Mouse (Mus musculus): ENCODE data around the gene Tnfsf11.

Tnfsf11 gene

DNA sequence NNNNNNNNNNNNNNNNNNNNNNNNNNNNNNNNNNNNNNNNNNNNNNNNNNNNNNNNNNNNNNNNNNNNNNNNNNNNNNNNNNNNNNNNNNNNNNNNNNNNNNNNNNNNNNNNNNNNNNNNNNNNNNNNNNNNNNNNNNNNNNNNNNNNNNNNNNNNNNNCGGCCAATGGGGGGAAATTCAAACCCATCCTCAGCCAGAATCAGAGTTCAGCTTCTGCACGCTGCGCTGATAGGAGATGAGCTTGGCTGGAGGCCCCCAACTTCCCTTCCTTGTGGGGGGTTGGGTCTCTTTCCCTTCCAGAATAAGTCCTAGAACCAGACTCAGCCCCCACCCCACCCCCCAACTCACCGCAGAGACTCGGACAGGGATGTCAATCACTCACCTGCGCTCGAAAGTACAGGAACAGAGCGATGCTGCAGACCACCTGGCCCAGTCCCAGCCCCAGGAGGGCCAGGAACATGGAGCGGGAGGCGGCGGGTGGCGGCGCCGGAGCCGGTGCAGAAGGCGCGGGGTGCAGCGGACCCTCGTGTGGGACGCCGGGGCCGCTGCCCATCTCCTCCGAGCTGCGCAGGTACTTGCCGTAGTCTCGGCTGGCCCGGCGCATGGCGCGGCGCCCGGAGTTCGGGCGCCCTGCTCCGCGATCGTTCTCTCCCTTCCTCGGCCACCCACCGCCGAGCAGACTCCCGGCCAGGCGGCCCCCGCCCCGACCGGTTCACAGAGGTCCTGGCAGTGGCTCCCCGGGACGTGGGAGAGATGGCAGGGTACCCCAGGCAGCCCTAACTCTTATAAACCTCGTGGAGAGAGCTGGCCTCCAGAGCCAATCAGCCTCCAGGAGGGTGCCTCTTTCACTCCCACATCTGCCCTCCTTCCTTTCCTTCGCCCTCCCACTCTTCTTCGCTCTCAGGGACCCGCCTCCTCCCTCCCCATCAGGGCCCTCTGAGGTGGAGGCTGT is at the start of gene Tnfsf11:
TSS of gene Tnfsf11 (minus strand) at position 758 of the 952 bp plus-strand sequence.
- DNase-seq (ENCODE audit: low spot score) = no peak

DNA sequence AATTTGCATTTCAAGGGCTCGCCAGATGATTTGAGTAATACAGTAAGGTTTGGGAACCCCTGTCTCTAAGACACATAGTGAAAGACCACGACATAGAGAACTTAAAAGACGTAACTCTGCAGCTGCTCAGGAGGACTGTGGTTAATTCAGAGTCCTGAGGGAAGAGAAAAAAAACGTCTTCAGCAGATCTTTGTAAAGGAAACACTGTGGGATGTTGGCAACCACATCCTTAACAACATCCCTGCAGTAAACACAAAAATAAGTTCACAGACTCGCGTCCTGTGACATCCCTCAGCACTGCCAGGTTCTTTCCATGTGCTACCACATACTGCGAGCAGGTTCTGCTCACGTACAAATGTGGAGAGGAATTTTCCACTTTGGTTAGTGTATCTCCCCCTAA is 48.9 kb upstream of the Tnfsf11 start:
- DNase-seq (ENCODE audit: low spot score) = no peak

DNA sequence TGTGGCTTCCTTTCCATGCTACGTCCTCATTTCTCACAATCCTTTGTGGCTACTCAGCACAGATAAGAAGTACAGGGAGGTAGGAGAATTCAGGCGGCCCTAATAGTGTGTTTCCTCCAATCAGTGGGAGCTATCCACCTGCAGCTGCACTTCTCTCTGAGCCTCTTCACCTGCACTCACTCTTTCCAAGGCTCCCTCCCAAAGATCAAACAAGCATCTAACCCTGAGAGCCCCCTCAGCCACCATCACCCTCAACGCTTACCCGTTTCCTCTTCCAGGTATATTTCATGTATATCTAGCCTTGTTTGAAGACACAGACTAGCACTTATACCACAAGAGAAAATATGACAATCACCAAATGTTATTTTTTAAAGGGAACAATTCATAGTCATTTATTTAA is 47.5 kb upstream of the Tnfsf11 start:
- no peak for DNase-seq (ENCODE audit: low spot score)

DNA sequence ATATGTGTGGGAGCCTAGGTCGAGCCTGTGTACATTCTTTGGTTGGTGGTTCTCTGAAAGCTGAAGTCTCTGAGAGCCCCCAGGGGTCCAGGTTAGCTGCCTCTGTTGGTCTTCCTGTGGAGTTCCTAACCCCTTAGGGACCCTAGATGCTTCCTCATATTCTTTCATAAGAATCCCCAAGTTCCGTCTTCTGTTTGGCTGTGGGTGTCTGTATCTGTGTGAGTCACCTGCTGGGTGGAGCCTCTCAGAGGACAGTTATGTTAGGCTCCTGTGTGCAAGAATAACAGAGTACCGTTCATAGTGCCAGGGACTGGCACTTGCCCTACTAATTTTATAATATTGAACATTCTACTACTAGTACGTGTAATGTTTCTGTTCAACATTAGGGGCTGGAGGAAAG is 45.0 kb upstream of the Tnfsf11 start:
- DNase-seq (ENCODE audit: low spot score) = no peak

DNA sequence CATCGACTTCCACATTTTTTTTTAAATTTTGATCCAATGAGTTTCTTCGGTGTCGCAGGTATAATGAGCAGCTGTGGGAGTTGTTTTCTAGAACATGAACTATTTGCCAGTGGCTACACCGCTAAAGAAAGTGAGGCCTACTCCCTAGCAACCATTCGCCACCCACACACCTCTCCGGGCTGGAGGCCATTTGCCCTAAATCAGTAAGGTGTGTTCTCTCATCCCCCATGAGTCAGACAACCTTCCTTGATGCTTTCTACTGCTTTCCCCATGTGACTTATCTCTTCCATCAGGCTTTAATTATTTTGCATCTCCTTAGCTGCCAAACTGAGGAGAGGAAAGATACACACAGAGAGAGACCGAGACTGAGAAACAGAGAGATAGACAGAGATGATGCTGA is 43.7 kb upstream of the Tnfsf11 start:
- DNase-seq (ENCODE audit: low spot score) = no peak

DNA sequence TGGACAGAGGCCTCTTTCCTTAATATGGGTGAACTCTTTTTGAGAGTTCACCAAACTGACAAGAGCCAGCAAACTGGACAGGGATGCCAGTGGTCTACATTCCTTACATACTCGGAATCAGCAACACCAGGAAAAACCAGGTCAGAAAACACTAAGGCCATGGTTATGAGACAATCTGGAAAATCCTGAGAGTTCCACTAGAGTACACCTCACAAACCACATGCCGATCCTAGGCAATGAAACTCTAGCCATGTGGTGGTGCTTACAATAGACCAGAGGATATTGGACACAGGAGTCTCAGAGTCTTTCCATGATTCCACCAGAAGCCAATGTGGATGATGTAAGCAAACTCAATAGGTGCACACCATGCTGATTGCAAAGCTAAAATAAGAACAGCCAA is 39.9 kb upstream of the Tnfsf11 start:
- DNase-seq (ENCODE audit: low spot score) = no peak

DNA sequence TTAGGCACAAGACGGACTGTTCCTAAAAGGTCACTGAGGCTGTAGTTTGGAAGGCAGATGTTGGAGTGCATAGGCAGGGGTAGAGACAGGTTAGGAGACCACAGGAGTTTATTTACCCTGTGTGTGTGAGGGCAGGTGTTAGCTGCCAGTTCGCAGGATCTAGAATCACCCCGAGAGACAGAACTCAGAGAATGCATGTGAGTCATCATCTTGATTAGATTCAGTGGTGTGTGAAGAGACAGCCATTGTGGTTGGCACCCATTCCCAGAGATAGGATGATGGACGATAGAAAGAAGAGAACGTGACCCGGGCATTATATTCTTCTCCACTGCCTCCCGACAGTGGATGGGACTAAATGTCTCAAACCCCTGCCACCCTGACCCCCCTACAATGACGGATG is 35.2 kb upstream of the Tnfsf11 start:
- no peak for DNase-seq (ENCODE audit: low spot score)

DNA sequence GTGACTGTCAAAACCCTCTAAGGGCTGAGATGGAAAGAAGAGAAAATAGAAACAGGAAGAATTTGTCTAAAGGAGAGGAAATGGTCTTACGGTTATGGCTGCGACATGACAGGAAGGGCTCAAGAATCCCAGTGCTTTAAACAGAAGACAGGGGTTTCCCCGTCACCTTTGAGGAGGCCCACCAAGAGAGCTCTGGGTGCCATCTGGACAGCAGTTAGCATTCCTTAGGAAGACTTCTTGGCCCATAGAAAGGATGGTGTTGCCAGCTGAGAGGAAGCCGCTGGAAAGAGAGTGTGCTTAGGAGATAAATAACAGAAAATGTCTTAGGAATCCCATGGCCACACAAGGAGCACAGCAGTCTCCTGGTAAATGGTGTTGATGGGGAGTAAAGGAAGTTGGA is 34.3 kb upstream of the Tnfsf11 start:
- no peak for DNase-seq (ENCODE audit: low spot score)

DNA sequence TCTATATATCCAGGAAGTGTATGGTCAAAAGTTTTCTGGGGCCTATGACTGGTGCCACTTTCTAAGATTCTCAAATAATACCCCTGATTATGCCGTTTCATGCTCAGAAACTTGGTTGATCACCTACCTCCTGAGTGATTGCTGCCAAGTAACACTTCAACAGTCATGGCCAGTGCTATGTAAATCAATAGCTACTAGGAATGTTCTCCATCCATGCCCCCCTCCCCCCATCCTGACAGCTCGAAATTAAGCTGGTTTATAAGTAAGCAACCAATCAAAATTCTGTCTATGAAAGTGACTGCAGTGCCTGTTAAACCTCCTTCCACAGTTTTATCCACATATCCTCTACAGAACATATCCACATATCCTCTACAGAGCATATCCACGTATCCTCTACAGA is 25.5 kb upstream of the Tnfsf11 start:
- DNase-seq (ENCODE audit: low spot score) = no peak

DNA sequence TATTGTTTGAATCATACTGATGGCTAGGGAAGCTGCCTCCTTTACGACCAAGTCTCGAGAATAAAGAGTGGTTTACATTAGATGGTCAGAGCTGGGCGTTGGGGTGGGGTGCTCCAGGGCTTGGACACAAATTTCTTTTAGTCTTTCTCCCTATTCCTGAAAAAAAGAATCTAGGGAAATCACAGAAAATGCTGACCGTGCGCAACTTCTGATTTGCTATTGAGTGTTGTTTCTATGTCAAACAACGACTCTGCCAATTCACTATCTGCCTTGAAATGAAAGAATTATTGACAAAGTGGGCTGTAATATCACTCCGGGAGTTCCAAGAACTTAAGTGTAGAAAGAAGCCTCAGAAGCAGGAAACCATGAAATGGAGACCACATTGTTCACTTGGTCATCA is 23.5 kb upstream of the Tnfsf11 start:
- no peak for DNase-seq (ENCODE audit: low spot score)

DNA sequence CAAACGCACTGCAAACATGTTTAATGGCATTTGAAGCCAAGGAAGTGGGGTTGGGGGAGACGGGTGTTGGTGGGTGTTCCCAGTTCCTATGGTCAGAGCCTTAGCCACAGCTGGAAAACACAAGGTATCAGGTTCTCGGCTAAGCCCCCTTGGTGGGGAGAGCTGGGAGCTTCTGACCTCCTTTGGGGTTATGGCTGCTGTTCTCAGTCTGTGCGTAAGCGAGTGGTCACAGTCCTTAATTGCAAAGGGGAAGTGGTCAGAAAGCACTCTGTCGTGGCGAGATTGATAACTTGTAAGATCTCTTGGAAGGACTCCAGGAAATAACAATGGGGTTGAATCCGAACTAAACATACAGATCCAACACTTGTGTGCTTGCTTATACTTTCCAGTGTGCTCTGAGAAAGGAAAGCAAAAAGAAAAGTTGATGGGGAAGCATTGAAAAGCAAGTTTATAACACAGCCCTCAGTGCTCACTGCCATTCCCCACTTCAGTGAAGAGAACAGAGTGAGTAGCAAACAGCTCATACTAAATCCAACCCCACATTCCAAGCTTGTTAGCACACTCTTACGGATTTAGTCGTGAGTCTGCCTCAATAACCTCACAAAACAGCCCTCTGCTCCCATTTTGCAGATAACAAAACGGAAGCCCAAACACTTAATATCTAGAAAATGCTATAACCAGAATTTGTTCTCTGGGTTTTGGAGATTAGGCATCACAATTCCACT is 22.9 kb upstream of the Tnfsf11 start:
- no peak for DNase-seq (ENCODE audit: low spot score)

DNA sequence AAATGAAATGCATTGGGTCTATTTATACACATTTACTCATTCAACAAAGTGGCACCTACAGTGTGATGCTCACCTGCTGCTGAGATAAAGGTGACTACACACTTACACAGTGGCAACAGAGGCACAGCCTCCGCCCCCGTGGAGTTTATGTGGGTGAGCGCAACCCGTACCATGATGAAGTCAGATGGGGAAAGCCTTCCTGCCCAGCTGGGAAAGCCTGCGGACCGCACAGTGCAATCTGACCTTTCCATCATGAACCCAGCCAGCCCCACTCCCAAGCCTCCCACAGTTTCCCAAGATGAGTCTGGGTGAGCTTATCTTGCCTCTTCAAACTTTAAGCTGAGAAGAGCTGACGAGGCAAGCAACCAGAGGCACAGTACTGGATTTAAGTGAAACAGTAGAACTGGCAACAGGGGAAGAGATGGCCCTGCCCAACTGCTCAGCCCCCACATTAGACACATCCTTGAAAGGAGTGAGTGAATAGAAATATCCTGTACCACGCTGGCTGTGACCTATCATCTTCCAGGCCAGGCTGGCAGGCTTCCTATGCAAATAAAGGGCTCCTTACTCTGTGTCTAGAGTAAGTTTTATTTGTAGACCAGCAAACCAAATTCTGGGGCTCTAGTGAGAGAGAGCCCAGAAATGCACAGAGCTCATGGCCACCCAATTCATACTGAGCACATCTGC is 22.1 kb upstream of the Tnfsf11 start:
- no peak for DNase-seq (ENCODE audit: low spot score)

DNA sequence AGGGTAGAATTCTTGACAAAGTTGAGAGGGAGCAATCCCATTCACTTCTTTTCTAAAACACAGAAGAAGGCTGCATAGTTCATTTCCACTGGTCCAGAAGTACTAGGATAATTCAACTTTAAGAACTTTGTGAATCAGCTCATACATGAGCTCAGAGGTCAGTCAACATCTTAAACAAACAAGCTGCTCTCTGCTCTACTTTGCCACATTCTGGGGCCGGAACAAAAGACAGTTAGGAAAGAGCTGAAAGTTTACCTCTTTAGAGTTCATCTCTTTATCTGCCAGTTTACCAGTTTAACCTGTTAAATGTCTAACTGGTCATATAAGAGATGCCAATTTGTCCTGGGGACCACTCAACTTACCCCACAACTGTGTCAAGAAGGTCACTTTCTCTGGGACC is 15.5 kb upstream of the Tnfsf11 start:
- DNase-seq (ENCODE audit: low spot score) = no peak

DNA sequence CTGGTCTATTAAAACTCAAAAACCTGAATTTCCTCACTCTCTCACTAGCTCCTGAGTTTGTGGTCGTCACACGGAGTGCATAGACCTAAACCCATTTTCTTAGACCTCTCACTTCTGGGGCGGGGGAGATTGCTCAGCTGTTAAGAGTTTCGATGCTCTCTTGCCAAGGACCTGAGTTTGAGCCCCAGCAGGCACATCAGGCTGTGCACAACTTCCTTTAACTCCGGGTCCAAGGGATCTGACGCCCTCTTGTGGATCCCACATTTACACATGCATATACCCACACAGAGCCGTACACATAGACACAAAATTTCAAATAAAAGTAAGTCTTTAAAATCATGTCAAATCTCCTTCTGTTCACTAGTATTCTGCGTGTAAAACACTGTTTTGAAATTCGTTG is 15.1 kb upstream of the Tnfsf11 start:
- no peak for DNase-seq (ENCODE audit: low spot score)

DNA sequence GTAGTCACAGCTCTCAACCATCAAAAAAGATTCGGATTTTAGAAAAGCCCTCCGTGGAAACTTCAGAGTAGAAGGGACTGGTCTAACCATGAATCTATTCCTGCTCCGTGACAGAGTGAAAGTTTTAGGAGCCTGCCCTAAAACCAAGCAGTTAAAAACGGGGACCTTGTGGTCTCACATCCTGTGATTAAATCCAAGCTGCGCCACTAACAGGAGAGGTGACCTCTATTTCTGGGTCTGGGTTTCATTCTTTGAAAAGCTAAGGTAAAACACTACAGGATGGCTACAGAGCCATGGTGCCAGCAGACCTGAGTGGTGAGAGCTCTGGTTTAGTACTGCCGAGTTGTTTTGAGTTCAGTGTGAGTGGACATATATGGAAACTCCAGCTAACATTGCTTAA is 12.4 kb upstream of the Tnfsf11 start:
- DNase-seq (ENCODE audit: low spot score) = no peak

DNA sequence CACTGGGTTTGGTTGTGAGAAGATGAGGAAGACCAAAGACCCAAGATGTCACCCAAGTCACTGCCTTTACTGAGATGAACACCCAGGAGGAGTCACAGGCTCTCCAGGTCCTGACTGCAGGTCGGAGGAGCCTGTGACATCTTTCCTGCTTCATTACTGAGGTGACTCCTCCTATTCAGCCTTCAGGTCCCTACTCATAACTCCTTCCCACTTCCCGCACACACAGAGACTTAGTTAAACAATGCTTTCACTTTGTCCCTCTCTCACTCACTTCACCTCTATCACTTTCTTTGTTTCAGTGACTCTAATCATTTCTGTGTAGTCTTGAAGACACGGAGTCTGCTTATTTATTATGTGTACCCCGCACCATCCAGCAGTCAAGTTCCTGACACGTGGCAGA is 11.7 kb upstream of the Tnfsf11 start:
- no peak for DNase-seq (ENCODE audit: low spot score)

DNA sequence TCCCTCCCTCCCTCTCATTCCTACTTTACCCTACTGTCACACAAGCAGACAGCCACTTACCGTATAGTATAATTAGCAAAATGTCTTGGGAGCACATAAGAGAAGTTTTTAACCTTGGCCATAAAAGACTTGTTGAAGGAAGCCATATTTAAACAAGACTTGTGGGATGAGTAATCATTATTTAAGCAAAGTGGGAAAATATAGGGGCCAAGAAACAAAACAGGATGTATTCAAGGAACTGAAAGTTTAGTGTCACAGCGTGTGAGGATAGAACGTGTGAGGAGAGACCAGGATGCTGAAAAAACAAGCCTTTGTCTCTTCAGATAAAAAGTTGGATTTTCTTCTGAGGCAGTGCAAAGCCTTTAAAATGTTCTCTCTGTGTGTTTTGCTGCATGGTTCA is 11.2 kb upstream of the Tnfsf11 start:
- DNase-seq (ENCODE audit: low spot score) = no peak

DNA sequence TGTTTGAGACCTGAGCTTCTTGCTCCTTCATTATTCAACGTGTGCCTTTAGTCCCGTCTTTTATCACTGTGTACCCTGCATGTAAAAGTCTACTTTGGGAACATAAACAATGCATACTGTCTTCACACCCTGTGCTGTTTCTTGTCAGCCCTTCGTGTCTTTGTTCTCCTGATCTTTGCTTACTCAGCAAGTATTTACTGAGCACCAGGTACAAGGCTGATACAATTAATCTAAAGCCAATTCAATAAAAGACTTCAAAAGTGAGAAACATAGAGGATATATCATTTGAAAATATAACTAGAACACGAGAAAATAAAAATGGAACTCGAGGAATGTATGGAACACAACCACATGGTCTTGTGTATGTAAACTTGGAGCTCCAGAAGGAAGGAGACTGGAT is 9.8 kb upstream of the Tnfsf11 start:
- no peak for DNase-seq (ENCODE audit: low spot score)

DNA sequence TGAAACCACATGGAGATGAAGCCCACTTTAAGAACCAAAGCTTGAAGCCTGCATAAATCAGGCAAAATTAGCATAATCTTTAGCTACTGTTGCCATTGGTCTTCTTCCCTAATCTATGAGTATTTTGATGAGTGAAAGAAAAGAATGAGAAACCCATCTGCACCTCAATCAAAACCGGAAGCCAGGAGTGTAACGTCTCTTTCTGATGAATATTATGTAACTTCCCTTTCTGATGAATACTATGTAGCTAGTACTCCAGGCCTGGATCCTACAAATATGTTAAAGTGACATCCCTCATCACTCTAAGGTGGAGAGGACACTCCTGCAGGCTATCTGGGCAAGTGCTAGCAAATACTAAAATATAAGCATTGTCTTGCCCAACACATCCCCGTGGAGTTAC is 6.9 kb downstream of the Tnfsf11 start:
- DNase-seq (ENCODE audit: low spot score) = no peak

DNA sequence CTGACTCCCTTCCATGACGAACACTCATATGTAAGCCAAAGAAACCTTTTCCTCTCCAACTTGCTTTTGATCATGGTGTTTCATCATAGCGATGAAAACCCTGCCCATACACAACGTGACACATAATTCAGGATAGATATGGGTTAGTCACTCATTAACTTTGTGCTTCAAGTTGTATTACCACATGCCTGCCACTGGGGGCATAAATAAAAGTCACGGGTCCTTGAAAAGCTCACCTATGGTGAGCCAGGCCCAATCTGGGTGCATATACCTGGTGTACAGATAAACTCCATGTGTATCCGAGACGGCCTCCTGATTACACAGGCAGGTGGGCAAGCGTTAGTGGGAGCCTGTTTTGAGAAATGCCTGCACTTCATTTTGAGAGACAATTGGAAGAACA is 15.2 kb downstream of the Tnfsf11 start:
- DNase-seq (ENCODE audit: low spot score) = no peak

DNA sequence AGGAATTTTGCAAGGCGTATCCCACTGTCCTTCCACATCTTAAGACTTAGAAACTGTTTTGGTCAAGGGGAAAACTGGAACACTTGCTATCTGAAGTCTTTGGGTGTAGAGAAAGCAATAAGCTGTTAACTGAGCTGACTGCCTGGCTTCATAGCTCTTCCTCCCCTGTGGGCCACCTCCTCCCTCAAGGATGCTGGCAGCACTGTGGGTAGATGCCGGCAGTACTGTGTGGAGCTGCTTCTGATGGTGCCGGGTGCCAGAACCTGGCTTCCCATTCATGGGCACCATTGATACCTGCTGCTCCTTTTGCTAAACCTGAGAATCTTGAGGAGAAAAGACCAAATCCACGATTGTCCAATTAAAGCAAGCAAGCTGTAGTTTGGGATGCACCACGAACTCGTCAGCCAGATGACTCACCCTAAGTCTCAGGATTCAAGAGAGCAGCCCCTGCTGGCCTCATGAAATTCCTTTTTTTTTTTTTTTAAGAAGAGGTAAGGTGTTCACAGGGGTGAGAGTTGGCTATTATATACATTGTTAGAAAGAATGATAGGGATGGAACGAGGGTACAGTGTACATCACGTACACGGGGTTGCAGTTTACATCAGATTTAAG is 17.8 kb downstream of the Tnfsf11 start:
- DNase-seq (ENCODE audit: low spot score) = no peak

DNA sequence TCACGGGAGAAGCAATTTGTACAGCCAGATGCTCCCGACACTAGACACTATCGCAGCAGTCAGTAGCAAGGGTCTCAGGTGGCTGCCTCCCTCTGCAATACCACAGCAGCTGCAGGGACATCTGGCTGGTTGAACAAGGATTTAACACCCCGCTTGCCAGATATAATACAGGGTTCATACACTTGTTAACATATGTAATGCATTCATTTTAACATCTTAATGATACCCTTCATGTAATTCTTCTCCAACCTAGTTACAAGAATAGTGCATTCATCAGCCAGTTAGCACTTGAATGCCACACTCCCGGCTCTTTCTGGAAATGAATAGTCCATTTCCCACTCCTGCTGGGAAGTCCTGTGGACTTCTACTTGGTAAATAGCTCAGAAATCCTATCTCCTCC is 18.9 kb downstream of the Tnfsf11 start:
- no peak for DNase-seq (ENCODE audit: low spot score)
